Mouse (Mus musculus) right cerebral cortex, postnatal 4 days (tissue): ENCODE results near the gene Zmym1.
"Not testable (repeated sequence)": the region's sequence is repeated elsewhere in the genome, so short reads cannot be mapped to it uniquely, and the experiment has no call there.

Experiments
- DNase-seq: peaks from one replicate; pipeline ENCODE4 v3.0.0-alpha.2; 2022

Gene Zmym1

GRCm38 (mm10) chr4:127026826-127027225, 34.1 kb downstream of the Zmym1 start:
- DNase-seq: no peak

GRCm38 (mm10) chr4:127024240-127024639, 36.7 kb downstream of the Zmym1 start:
- DNase-seq: no peak

- no peak for DNase-seq
Observed at GRCm38 (mm10) chr4:127023201-127023600, 37.8 kb downstream of the Zmym1 start.

- peak; percentile 81 for DNase-seq
Observed at GRCm38 (mm10) chr4:127021989-127022626, 38.8 kb downstream of the Zmym1 start.

- peak; percentile 99 for DNase-seq
Observed at GRCm38 (mm10) chr4:127021151-127021945, 39.6 kb downstream of the Zmym1 start, which contains the start of gene Sfpq. Gene Sfpq (plus strand): TSS chr4:127021324.

- DNase-seq: no peak
Observed at GRCm38 (mm10) chr4:127020411-127021150, 40.4 kb downstream of the Zmym1 start.

GRCm38 (mm10) chr4:127016366-127016765, 44.6 kb downstream of the Zmym1 start:
- DNase-seq: no peak

GRCm38 (mm10) chr4:127015294-127015993, 45.5 kb downstream of the Zmym1 start:
- peak; percentile 77 for DNase-seq

- DNase-seq: peak; percentile 87
Observed at GRCm38 (mm10) chr4:127005113-127005936, 55.6 kb downstream of the Zmym1 start.

- DNase-seq: no peak
Observed at GRCm38 (mm10) chr4:127004384-127004783, 56.6 kb downstream of the Zmym1 start.

GRCm38 (mm10) chr4:127000601-127001105, 60.3 kb downstream of the Zmym1 start:
- no peak for DNase-seq

- not testable (repeated sequence) for DNase-seq
Observed at GRCm38 (mm10) chr4:126999372-126999771, 61.6 kb downstream of the Zmym1 start.
